Mouse (Mus musculus) neural tube, embryonic 12.5 days (tissue): ENCODE results near the gene Ndp. TPM values are rescaled to one million over a fixed set of nuclear protein-coding genes. Genes with fewer than 3 reads are reported as not detected.

Experiments
- ATAC-seq: fragments of 200-750 bp; cut with Nextera tagmentation; 2 replicates; pipeline ENCODE4 v1.8.0; 2017; ENCODE audit warnings: low read depth, mild to moderate bottlenecking, moderate TSS enrichment, moderate library complexity; ENCODE audit not compliant: low FRiP score
- H3K27ac ChIP-seq: fragments of 300-500 bp; sonication (generic); 2 replicates; pipeline ENCODE4 v1.5.1; 2016
- H3K27me3 ChIP-seq: fragments of 300-500 bp; sonication (generic); replicated peaks from 2 replicates; pipeline ENCODE4 v1.6.1; 2016; ENCODE audit warnings: mild to moderate bottlenecking
- H3K36me3 ChIP-seq: fragments of 300-500 bp; sonication (generic); 2 replicates; pipeline ENCODE4 v1.6.1; 2016; ENCODE audit warnings: mild to moderate bottlenecking
- H3K4me1 ChIP-seq: fragments of 300-500 bp; sonication (generic); 2 replicates; pipeline ENCODE4 v1.6.1; 2016
- H3K4me2 ChIP-seq: fragments of 300-500 bp; sonication (generic); replicated peaks from 2 replicates; pipeline ENCODE4 v1.6.1; 2016; ENCODE audit warnings: mild to moderate bottlenecking
- H3K4me3 ChIP-seq: fragments of 300-500 bp; sonication (generic); 2 replicates; pipeline ENCODE4 v1.5.1; 2016
- H3K9ac ChIP-seq: fragments of 300-500 bp; sonication (generic); 2 replicates; pipeline ENCODE4 v1.6.1; 2016; ENCODE audit warnings: mild to moderate bottlenecking
- H3K9me3 ChIP-seq: fragments of 300-500 bp; sonication (generic); 2 replicates; pipeline ENCODE4 v1.6.1; 2016; ENCODE audit warnings: mild to moderate bottlenecking
- WGBS: fragments of 180-500 bp; shearing (Covaris S2); methylation state at CpG from one replicate; pipeline ENCODE4 v1.1.7; 2016; 5-methylcytosine and 5-hydroxymethylcytosine counted together
- polyA plus RNA-seq: library from polyadenylated mRNA; unstranded; fragments of >200 nt; fragmentation: Nextera tagmentation; extraction: Ambion mirVana; gene quantifications from 2 replicates; pipeline ENCODE4 v1.2.1, GENCODE M21; 2016

Gene Ndp
- polyA plus RNA-seq, 1 experiment from 2014 or later = 6.9 TPM

- no peaks in the 10 kb centered on the region for H3K9me3 ChIP-seq
- H3K27me3 ChIP-seq = no peaks in the 10 kb centered on the region
- ATAC-seq = no peak
- H3K9ac ChIP-seq = no peak overlapping the region
- H3K4me2 ChIP-seq = no peak overlapping the region
- no peak overlapping the region for H3K4me3 ChIP-seq
- no peaks in the 10 kb centered on the region for H3K36me3 ChIP-seq
- H3K27ac ChIP-seq = no peak overlapping the region
- H3K4me1 ChIP-seq = no peaks in the 10 kb centered on the region
- WGBS = 77% methylated on average over 2 of the region's 2 CpGs
Observed at GRCm38 (mm10) chrX:16841443-16841842, 70.1 kb downstream of the Ndp start.

- H3K4me1 ChIP-seq = no peaks in the 10 kb centered on the region
- no peak for ATAC-seq
- H3K36me3 ChIP-seq = no peaks in the 10 kb centered on the region
- no peak overlapping the region for H3K4me2 ChIP-seq
- WGBS = 91% methylated on average over 1 of the region's 1 CpGs
- no peak overlapping the region for H3K9ac ChIP-seq
- H3K27ac ChIP-seq = no peak overlapping the region
- H3K9me3 ChIP-seq = no peaks in the 10 kb centered on the region
- no peaks in the 10 kb centered on the region for H3K27me3 ChIP-seq
- no peak overlapping the region for H3K4me3 ChIP-seq
Observed at GRCm38 (mm10) chrX:16837293-16837692, 74.3 kb downstream of the Ndp start.

GRCm38 (mm10) chrX:16836488-16837082 is 75.0 kb downstream of the Ndp start:
- Histone ChIP-seq H3K9ac (no peak overlapping the region), H3K9me3 (no peaks in the 10 kb centered on the region), H3K27me3 (no peaks in the 10 kb centered on the region), H3K36me3 (no peaks in the 10 kb centered on the region), H3K4me2 (no peak overlapping the region), H3K4me1 (no peaks in the 10 kb centered on the region), H3K4me3 (no peak overlapping the region), H3K27ac (no peak overlapping the region)
- ATAC-seq = no peak

Other genes starting within 250 kb of the Ndp start
- gene Maob, start 94.4 kb downstream of the Ndp start, polyA plus RNA-seq = 2.3 and 2.5 TPM in 2 replicates